Mouse (Mus musculus) cerebellum, adult 2 months (tissue): ENCODE results near the gene Dpep3.

Experiments used
- CTCF ChIP-seq: fragments of 200-500 bp; IDR thresholded peaks from 2 replicates; pipeline ENCODE4 v1.5.1; 2011; ENCODE audit warnings: low read depth, mild to moderate bottlenecking, control low read depth, low read length, moderate library complexity, borderline replicate concordance; ENCODE audit not compliant: insufficient read depth
- POLR2A ChIP-seq: fragments of 200-500 bp; IDR thresholded peaks from 2 replicates; pipeline ENCODE4 v1.6.1; 2011; ENCODE audit warnings: low read length, control low read depth, borderline replicate concordance; ENCODE audit not compliant: insufficient read depth

DNA sequence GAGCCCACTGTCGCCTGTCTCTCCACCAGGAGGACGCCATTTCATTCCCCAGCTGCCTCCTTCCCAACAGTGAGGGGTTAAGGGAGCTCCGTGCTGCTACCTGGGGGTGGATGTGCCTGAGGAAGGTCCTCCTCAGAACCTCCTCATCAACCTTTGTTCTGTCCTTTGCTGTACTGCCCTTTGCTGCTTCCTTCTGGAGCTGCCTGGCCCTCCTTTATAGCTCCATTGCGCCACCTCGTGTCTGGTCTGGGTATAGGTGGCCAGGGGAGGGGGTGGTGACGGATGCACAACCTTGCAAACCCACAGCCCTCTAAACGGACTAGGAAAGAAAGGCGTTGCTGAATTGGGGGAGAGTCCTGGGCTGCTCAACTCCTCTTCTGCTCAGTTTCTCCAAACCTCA is 48.6 kb downstream of the Dpep3 start:
- no peak for TF ChIP-seq POLR2A
- peak; percentile 98 for TF ChIP-seq CTCF
